Mouse (Mus musculus) hindlimb bud, embryonic 11.5 days (tissue): ENCODE results near the gene Lamtor1.
A peak's percentile ranks its signal among the peaks of the same experiment; 100 is the strongest.

Experiments
- DNase-seq: peaks from one replicate; pipeline ENCODE4 v3.0.0-alpha.2; 2012; ENCODE audit warnings: low read depth, low spot score; ENCODE audit errors: extremely low spot score

Lamtor1 gene

DNA sequence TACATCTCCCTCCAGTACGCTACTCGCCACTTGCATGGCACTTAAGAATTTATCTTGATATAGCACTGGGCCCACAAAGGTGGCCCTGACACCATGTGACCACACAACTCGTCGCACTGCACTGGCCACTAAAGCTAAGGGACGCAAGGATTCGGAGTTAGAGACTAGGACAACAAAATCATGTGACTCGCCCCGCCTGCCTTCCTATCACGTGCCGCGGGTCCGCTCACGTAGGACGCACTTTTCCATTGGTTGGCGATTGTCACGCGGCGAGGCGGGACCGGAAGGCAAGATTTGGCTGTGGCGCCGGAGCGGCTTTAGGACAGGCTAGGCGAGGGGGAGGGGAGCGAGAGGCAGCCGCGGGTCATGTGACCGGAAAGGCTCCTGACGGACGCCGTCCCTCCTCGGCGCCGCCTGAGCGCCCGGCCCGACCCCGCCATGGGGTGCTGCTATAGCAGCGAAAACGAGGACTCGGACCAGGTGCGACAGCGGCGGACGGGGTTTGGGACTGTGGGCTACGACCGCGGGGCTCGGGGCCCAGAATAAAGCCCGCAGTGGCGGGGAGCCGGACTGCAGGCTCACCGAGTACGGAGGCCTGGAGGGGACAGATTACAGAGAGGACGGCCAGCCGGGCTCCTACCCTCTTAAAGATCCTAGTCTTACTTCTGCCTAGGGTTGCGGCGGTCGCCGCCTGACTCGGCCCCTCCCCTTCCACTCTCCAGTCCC, at the start of gene Lamtor1:
TSS of gene Lamtor1 (plus strand) at position 344 of the 726 bp plus-strand sequence.
- peak; percentile 95 for DNase-seq

DNA sequence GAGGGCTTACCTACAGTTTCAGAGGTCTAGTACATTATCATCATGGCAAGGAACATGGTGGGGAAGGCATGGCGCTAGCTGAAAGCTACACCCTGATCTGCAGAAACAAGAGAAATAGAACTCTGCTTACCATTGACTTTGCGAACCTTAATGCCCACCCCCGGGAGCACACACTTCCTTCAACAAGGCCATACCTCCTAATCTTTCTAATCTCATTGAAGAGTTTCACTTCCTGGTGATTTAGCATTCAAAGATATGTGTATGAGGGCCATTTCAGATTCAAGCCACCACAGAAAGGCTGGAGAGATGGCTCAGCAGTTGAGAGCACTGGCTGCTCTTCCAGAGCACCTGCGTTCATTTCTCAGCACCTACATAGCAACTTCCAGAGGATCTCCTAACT, 48.6 kb upstream of the Lamtor1 start, which contains the start of gene Folr2:
TSS of gene Folr2 (minus strand) at position 101 of the 400 bp plus-strand sequence.
- no peak for DNase-seq

DNA sequence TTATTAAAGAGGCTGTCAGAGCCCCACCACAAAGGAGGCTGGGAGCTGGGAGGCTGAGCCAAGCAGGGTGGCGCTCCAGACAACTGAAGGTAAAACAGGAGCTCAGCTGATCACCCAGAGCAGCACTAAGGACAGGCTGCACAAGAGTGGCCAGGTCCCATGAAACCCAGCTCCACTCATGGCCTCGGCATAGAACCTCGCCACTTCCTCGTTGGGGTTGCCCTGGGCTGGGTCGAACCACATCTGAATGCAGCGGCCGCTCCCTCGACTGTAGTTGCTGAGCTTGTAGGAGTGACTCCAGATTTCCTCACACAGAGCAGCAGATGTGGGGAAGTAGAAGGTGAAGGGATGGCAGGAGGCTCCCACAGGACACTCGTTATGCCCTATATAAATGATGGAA, 47.3 kb upstream of the Lamtor1 start:
- DNase-seq, result no peak

DNA sequence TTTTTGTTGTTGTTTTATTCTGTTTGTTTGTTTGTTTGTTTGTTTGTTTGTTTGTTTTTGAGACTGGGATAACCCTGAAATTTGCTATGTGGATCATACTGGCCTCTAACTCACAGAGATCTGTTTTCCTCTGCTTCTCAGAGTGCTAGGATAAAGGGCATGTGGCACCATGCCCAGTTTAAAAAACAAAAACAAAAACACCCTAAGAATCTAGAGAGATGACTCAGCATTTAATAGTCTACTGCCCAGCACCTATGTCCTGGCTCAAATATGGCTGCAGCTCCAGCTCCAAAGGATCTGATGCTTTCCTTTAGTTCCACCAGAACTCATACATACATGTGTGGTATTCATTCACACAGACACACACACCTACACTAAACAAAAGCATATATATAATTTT, 44.7 kb upstream of the Lamtor1 start:
- no peak for DNase-seq

DNA sequence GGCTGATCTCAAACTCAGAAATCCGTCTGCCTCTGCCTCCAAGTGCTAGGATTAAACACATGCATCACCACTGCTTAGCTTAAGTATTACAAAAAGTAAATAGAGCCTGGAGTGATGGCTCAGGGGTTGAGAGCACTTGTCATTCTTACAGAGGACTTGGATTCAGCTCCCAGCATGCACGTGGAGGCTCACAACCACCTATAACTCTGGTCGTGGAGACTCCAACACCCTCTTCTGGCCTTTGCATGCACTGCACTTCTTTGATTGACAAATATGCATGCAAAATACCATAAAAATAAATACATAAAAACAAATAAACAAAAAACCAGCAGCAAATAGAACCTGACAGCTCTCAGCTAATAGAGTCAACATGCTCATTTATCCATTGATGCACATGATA, 43.4 kb upstream of the Lamtor1 start:
- DNase-seq, result no peak

DNA sequence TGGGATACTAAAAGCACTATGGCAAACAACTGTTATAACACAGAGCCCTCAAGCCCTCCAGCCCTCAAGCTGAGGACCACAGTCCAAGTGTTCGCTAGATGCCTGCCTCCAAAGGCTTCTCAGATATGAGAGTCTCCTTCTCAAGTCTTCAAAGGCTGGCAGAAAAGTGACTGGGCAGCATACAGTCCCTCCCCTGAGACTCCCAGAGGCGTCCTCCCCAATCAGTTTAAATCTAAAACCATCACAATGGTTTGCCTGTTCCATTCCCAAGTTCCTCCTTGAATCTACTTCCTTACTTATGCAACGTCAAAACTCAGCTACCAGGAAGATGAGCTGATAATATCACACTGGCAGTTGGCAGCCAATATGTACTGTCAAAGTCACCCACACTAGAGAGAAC, 42.3 kb upstream of the Lamtor1 start, which contains the start of gene Anapc15:
TSS of gene Anapc15 (plus strand) at position 301 of the 400 bp plus-strand sequence.
- no peak for DNase-seq

DNA sequence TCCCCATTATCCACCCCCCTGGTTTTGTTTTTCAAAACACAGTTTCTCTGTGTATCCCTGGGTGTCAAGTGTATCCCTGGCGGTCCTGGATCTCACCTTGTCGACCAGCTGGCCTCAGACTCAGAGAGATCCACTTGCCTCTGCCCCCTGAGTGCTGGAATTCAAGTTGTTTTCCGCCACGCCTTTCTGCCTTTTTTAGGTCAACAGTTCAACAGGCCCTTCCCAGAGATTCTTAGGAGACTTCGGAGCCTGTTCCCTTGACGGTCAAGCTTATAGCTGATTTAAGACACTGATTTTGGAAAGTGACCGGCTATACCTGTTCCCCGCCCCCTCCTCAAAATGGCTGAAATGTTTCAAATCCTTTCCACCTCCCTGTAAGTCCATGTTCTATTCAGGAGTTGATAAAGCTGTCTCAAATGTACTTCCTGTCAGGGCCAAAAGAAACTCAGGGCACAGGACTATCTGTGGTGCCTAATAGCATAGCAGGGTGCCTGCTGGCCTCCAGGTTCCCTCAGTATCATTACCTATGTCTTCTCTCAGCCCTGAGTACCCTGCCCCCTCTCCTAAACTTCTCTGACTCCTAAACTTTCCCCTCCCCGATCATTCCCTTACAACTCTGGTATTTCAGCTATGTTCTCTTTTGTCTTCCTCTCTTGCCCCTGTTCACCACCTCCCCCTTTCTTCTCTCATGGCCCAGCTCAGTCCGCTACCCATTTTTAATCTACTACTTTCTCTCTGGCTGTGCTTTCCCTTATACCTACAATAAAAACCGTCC, 39.0 kb upstream of the Lamtor1 start:
- no peak for DNase-seq

DNA sequence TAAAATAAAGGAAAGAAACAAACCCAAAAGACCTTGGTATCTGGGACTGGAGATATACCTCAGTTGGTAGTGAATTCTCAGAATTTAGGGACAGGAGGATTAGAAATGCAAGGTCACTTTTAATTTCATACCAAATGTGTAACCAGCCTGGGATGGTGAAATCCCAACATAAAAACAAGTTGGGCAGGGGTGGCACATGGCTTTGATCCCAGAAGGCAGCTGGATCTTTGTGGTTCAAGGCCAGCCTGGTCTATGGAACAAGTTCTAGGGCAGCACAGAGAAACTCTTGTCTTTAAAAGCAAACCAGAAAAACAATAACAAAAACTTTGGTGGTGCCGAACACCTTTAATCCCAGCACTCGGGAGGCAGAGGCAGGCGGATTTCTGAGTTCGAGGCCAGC, 38.2 kb upstream of the Lamtor1 start:
- no peak for DNase-seq

DNA sequence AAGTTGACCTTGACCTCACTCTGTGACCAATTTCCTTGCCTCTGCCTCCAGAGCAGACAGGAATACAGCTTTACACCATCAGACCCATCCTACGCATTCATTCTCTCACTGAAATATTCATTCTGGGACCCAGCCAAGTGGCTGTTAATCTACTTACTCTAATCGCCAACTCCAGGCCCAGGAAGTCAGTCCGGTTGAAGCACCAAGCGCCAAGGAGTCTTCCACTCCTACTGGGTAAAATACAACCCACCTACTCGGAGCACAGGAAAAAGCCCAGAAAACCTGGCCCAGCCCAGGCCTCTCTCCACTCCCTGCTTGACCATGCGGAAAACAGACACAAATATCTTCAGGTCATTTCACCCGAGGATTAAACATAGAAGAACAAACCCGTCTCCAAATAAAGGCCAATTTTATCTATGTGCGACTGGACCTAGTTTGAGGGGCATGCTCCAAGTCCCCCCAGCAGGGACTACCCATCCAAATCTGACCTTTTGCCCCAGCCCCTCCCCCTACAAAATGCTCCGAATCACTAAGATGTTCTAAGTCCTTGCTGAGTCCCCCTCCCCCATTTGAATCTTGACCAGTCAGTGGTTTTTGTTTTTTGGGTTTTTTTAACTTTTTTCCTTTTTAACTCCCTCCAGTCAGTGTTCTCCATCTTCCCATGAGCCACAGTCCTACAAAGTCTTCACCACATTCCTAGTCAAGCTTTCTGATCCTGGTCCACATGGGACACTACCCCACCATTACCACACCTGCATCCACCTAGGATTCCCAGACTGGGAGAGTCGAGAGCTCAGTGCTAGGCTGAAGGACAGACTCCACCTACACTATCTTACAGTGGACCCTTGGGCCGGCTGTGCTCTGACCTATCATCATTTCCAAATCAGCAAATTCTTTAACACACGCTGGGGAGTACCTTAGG, 37.2 kb upstream of the Lamtor1 start:
- no peak for DNase-seq

DNA sequence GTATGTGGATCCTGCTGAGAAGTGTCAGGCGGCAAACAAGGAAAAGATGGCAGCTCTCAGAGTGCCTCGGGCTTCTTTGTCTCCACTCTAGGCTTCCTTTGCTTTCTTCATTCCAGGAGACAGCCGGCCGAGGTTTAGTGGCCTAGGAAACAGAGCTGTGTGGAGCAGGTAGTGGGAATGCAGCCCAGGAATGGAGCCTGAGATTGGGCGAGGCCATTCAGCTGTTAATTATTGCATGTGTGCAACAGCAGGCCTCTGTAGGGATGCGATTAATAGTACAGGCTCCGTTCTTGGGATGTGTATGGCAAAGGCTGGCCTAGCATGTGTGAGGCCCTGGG, 36.6 kb upstream of the Lamtor1 start:
- no peak for DNase-seq

DNA sequence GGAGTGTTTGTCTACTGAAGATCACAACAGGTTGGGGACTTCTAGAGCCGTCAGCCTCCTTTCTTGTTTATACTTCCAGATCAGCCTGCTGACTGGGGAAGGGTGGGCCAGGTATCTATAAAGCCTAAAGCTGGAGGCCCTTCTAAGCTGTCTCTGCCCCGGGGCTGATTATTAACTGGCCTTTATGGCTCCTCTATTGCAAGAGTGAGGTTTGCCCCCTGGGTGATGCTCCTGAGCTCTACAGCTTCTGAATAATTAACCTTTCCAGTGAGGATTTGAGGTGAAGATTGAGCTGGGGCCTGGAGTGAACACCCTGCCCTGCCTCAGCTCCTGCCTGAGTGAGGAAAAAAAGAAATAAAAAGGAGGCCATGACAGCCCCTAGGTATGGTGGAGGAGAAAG, 35.1 kb upstream of the Lamtor1 start, which contains the start of gene Folr1:
TSS of gene Folr1 (minus strand) at position 160 of the 400 bp plus-strand sequence.
- DNase-seq, result no peak

DNA sequence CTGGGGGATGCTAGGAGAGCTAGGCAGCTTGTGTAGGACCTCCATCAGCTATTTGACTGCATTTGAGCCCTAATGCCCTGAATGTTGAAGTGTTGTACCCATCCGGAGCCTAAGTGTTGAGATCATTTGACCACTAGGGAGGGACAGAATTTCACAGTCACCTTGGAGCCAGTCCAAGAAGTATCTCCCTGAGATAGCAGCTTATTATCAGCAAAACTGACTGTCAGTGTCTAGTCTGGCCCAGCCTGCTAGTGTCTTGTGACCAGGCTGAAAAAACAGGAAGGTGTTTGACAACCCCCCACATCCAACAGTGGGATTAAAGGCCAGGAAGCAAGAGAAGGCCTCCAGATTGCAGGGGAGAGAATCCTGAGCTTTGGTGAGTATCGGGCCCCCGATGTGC, 34.4 kb upstream of the Lamtor1 start:
- DNase-seq, result no peak

DNA sequence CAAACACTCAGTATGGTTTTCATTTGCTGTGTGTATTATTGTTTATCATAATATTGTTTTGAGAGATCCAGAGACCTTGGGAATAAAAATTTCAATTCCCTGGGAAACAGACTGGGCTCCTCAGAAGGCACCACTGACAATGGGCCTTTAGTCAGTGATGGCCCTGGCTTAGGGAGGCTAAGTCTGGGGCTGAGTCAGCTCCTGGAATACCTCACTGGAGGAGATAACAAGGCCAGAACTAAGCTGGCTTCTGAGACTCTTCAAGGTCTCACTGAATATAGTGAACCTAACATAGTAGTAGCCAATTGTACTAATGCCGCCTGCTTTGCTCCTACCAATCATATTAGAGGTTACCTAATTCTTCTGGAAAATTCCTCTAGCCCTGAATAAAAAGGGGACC, 29.7 kb upstream of the Lamtor1 start:
- no peak for DNase-seq

DNA sequence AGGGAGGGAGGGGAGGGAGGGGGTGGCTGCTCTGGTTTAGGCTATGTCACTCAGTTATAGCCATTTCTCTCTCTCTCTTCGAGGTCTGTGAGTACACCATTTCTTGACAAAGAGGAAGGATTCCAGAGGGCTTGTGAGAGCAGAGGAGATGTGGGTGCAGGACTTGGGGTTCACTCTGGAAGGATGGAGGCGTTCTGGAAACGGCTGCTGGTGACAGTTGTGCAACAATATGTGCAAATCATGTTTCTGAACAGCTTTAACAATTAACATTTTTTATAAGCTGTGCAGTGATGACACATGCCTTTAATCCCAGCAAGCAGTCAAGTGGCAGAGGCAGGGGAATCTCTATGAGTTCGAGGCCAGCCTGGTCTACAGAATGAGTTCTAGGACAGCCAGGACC, 24.8 kb upstream of the Lamtor1 start:
- DNase-seq, result no peak

DNA sequence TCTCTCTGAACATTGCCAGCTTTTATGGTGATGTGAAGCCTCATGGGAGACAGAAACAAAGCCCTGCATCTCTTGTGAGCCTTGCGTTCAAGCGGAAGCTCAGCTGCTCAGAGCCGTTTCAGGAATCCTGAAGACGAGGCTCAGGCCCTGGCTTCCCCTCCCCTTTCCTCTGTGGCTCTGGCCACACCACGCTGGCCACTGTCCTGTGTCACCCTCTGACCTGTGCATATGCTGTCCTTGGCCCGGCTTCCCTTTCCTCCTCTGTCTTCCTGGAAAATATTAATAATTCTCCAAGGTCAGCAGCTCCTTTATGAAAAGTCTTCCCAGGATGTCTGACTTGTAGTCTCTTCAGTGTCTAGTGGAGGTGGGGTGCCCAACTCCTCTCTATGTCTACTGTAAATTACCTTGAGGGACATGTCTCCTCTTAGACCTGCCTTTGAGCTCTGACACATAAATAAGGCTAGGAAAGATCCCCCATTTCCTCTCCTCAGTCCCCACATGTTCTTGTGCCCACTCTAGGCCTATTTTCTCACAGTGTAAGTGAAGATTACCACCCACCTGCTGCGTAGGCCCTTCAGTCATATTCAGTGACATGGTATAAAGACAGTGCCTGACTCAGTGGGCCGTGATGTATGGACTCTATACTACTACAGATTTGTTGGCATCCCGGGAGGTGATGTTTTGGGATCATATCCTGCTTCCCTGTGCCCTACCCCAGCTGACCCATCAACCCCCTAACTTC, 23.1 kb upstream of the Lamtor1 start:
- no peak for DNase-seq

DNA sequence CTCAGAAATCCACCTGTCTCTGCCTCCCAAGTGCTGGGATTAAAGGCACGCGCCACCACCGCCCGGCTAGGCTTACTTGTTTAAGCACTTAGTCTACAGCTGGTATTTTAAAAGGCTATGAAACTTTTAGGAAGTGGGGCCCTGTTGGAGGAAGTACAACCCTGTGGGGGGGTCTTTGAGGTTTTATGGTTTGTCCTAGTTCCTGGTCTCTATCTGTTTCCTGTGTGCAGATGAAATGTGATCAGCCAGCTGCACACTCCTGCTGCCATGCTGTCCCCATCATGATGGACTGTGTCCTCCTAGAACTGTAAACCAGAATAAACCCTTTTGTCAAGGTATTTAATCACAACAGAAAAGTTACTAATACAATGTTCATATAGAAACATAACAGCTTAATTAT, 21.5 kb upstream of the Lamtor1 start:
- DNase-seq, result no peak

DNA sequence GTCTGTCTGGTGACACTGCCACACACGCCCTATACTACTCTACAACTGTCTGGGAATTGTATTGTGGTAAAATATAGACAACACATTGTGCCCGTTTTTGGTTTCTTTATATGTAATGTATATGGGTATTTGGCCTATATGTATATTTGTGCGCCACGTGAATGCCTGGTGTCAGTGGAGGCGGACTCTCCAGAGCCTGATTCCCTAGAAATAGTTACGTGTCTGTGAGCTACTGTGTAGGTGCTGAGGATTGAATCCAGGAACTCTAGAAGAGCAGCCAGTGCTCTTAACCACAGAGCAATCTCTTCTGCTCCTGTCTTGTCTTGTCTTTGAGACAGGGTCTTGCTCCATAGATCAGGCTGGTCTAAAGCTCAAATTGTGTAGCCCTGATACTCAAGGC, 19.4 kb upstream of the Lamtor1 start:
- DNase-seq, result no peak

DNA sequence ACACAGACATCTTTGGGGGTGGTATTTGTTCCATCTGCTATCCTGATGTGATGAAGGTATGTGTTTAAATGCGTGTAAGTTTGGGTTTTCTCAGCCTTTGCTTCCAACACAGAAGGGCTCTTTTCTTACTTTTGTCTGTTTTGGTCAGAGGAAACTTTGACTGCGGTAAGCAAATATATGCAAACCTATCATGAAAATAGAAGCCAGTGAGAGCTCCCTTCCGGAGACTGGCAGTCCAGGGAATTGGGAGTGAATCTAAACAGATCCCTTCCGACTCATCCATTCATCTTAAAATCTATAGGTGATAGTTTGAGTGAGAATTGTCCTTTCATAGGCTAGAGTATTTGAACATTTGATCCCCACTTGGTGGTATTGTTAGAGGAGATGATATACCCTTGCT, 17.2 kb upstream of the Lamtor1 start:
- DNase-seq, result no peak

DNA sequence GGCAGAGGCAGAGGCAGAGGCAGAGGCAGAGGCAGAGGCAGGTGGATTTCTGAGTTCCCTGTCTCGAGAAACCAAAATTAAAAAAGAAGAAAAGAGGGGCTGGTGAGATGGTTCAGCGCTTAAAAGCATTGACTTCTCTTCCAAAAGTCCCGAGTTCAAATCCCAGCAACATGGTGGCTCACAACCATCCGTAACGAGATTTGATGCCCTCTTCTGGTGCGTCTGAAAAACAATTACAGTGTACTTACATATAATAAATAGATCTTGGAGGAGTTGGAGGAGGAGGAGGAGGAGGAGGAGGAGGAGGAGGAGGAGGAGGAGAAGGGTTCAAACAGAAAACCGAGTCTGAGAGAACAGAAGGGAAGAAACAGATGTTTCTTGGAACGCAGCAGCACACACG, 10.0 kb upstream of the Lamtor1 start:
- DNase-seq, result no peak
